Mouse (Mus musculus): ENCODE results near the gene Spcs3. TPM values are rescaled to one million over a fixed set of nuclear protein-coding genes. Genes with fewer than 3 reads are reported as not detected.
"Not testable (repeated sequence)": the region's sequence is repeated elsewhere in the genome, so short reads cannot be mapped to it uniquely, and the experiment has no call there.

Spcs3 gene
- polyA plus RNA-seq, 1 experiment: 25.1 TPM

GRCm38 (mm10) chr8:54518756-54519460 is 10.9 kb downstream of the Spcs3 start:
- Histone ChIP-seq H3ac (ENCODE audit: control insufficient read depth, insufficient read length, low read depth) (no peak overlapping the region), H3K27me3 (ENCODE audit: control insufficient read depth, insufficient read depth, insufficient read length) (no peaks in the 10 kb centered on the region)

GRCm38 (mm10) chr8:54512200-54512599 is 17.6 kb downstream of the Spcs3 start:
- H3K36me3 ChIP-seq (ENCODE audit: control insufficient read depth, insufficient read depth); H3K27me3 ChIP-seq (ENCODE audit: control insufficient read depth, insufficient read depth, insufficient read length); H3ac ChIP-seq (ENCODE audit: control insufficient read depth, insufficient read length, low read depth); H3K4me3 ChIP-seq (ENCODE audit: insufficient read depth, poor library complexity, severe bottlenecking); H3K79me3 ChIP-seq (ENCODE audit: low read depth); H3K79me2 ChIP-seq (ENCODE audit: control insufficient read depth, insufficient read depth): not testable (repeated sequence)

More at GRCm38 (mm10) chr8:54518756-54519460, 10.9 kb downstream of the Spcs3 start:
- H3K36me3 ChIP-seq (ENCODE audit: control insufficient read depth, insufficient read depth): peaks cover 40% of the 10 kb centered on the region
- no peaks in the 10 kb centered on the region for H3K79me3 ChIP-seq (ENCODE audit: low read depth)
- H3K79me2 ChIP-seq (ENCODE audit: control insufficient read depth, insufficient read depth): peaks cover under 1% of the 10 kb centered on the region
- TF ChIP-seq CTCF (IDR thresholded peaks at IDR 0.05; ENCODE audit: control insufficient read depth, insufficient read depth, insufficient read length) (no peak), FOSL1 (IDR thresholded peaks at IDR 0.05; ENCODE audit: insufficient read depth, low read length, poor library complexity, severe bottlenecking) (no peak), USF1 (IDR thresholded peaks at IDR 0.05; ENCODE audit: low read depth) (no peak), CEBPB (IDR thresholded peaks at IDR 0.05; ENCODE audit: low read depth) (no peak), MYOG (IDR thresholded peaks at IDR 0.05; ENCODE audit: control insufficient read depth, extremely low read depth, insufficient read length) (no peak), MYOD1 (IDR thresholded peaks at IDR 0.05; ENCODE audit: control insufficient read depth, insufficient read length, low read depth) (no peak), MAX (IDR thresholded peaks at IDR 0.05) (no peak)
- H3K4me3 ChIP-seq (ENCODE audit: insufficient read depth, poor library complexity, severe bottlenecking): no peak overlapping the region

- no peak overlapping the region for H3ac ChIP-seq (ENCODE audit: control insufficient read depth, insufficient read length, low read depth)
- no peaks in the 10 kb centered on the region for H3K79me2 ChIP-seq (ENCODE audit: control insufficient read depth, insufficient read depth)
- H3K27me3 ChIP-seq (ENCODE audit: control insufficient read depth, insufficient read depth, insufficient read length): no peaks in the 10 kb centered on the region
- TF ChIP-seq CTCF (IDR thresholded peaks at IDR 0.05; ENCODE audit: control insufficient read depth, insufficient read depth, insufficient read length): no peak
- no peak for TF ChIP-seq MYOG (IDR thresholded peaks at IDR 0.05; ENCODE audit: control insufficient read depth, extremely low read depth, insufficient read length)
- TF ChIP-seq MAX (IDR thresholded peaks at IDR 0.05): no peak
- TF ChIP-seq USF1 (IDR thresholded peaks at IDR 0.05; ENCODE audit: low read depth): no peak
- TF ChIP-seq CEBPB (IDR thresholded peaks at IDR 0.05; ENCODE audit: low read depth): no peak
- TF ChIP-seq MYOD1 (IDR thresholded peaks at IDR 0.05; ENCODE audit: control insufficient read depth, insufficient read length, low read depth): no peak
- no peak for TF ChIP-seq FOSL1 (IDR thresholded peaks at IDR 0.05; ENCODE audit: insufficient read depth, low read length, poor library complexity, severe bottlenecking)
- H3K36me3 ChIP-seq (ENCODE audit: control insufficient read depth, insufficient read depth): peaks cover 4% of the 10 kb centered on the region
- H3K79me3 ChIP-seq (ENCODE audit: low read depth): no peaks in the 10 kb centered on the region
- H3K4me3 ChIP-seq (ENCODE audit: insufficient read depth, poor library complexity, severe bottlenecking): no peak overlapping the region
Measured at GRCm38 (mm10) chr8:54511791-54512190, 18.0 kb downstream of the Spcs3 start.

GRCm38 (mm10) chr8:54509221-54509721 is 20.5 kb downstream of the Spcs3 start:
- Histone ChIP-seq H3ac (ENCODE audit: control insufficient read depth, insufficient read length, low read depth) (no peak overlapping the region), H3K79me3 (ENCODE audit: low read depth) (no peaks in the 10 kb centered on the region), H3K4me3 (ENCODE audit: insufficient read depth, poor library complexity, severe bottlenecking) (no peak overlapping the region), H3K79me2 (ENCODE audit: control insufficient read depth, insufficient read depth) (no peaks in the 10 kb centered on the region), H3K36me3 (ENCODE audit: control insufficient read depth, insufficient read depth) (no peaks in the 10 kb centered on the region), H3K27me3 (ENCODE audit: control insufficient read depth, insufficient read depth, insufficient read length) (no peaks in the 10 kb centered on the region)
- TF ChIP-seq CTCF (IDR thresholded peaks at IDR 0.05; ENCODE audit: control insufficient read depth, insufficient read depth, insufficient read length): no peak
- no peak for TF ChIP-seq MYOG (IDR thresholded peaks at IDR 0.05; ENCODE audit: control insufficient read depth, extremely low read depth, insufficient read length)
- TF ChIP-seq CEBPB (IDR thresholded peaks at IDR 0.05; ENCODE audit: low read depth): no peak

- H3K4me3 ChIP-seq (ENCODE audit: insufficient read depth, poor library complexity, severe bottlenecking): no peak overlapping the region
- no peak for TF ChIP-seq MYOD1 (IDR thresholded peaks at IDR 0.05; ENCODE audit: control insufficient read depth, insufficient read length, low read depth)
- no peak for TF ChIP-seq FOSL1 (IDR thresholded peaks at IDR 0.05; ENCODE audit: insufficient read depth, low read length, poor library complexity, severe bottlenecking)
- TF ChIP-seq USF1 (IDR thresholded peaks at IDR 0.05; ENCODE audit: low read depth): no peak
- TF ChIP-seq CEBPB (IDR thresholded peaks at IDR 0.05; ENCODE audit: low read depth): no peak
- TF ChIP-seq MAX (IDR thresholded peaks at IDR 0.05): no peak
- TF ChIP-seq MYOG (IDR thresholded peaks at IDR 0.05; ENCODE audit: control insufficient read depth, extremely low read depth, insufficient read length): no peak
- no peak for TF ChIP-seq CTCF (IDR thresholded peaks at IDR 0.05; ENCODE audit: control insufficient read depth, insufficient read depth, insufficient read length)
- no peak overlapping the region for H3ac ChIP-seq (ENCODE audit: control insufficient read depth, insufficient read length, low read depth)
- no peaks in the 10 kb centered on the region for H3K79me3 ChIP-seq (ENCODE audit: low read depth)
- H3K36me3 ChIP-seq (ENCODE audit: control insufficient read depth, insufficient read depth): no peaks in the 10 kb centered on the region
- no peaks in the 10 kb centered on the region for H3K27me3 ChIP-seq (ENCODE audit: control insufficient read depth, insufficient read depth, insufficient read length)
- H3K79me2 ChIP-seq (ENCODE audit: control insufficient read depth, insufficient read depth): no peaks in the 10 kb centered on the region
Measured at GRCm38 (mm10) chr8:54508814-54509213, 21.0 kb downstream of the Spcs3 start.

- no peak overlapping the region for H3K4me3 ChIP-seq (ENCODE audit: insufficient read depth, poor library complexity, severe bottlenecking)
- no peak for TF ChIP-seq CTCF (IDR thresholded peaks at IDR 0.05; ENCODE audit: control insufficient read depth, insufficient read depth, insufficient read length)
- no peak for TF ChIP-seq USF1 (IDR thresholded peaks at IDR 0.05; ENCODE audit: low read depth)
- no peak for TF ChIP-seq MYOD1 (IDR thresholded peaks at IDR 0.05; ENCODE audit: control insufficient read depth, insufficient read length, low read depth)
- TF ChIP-seq CEBPB (IDR thresholded peaks at IDR 0.05; ENCODE audit: low read depth): no peak
- no peak for TF ChIP-seq FOSL1 (IDR thresholded peaks at IDR 0.05; ENCODE audit: insufficient read depth, low read length, poor library complexity, severe bottlenecking)
- TF ChIP-seq MAX (IDR thresholded peaks at IDR 0.05): no peak
- TF ChIP-seq MYOG (IDR thresholded peaks at IDR 0.05; ENCODE audit: control insufficient read depth, extremely low read depth, insufficient read length): no peak
- no peaks in the 10 kb centered on the region for H3K79me3 ChIP-seq (ENCODE audit: low read depth)
- no peaks in the 10 kb centered on the region for H3K36me3 ChIP-seq (ENCODE audit: control insufficient read depth, insufficient read depth)
- H3K27me3 ChIP-seq (ENCODE audit: control insufficient read depth, insufficient read depth, insufficient read length): no peaks in the 10 kb centered on the region
- H3K79me2 ChIP-seq (ENCODE audit: control insufficient read depth, insufficient read depth): no peaks in the 10 kb centered on the region
- no peak overlapping the region for H3ac ChIP-seq (ENCODE audit: control insufficient read depth, insufficient read length, low read depth)
Measured at GRCm38 (mm10) chr8:54508096-54508456, 21.7 kb downstream of the Spcs3 start.
